Mouse (Mus musculus) Muller cell, postnatal 12 days (primary cell): Measurements from ENCODE around the gene Agl.
"Not testable (repeated sequence)": the region's sequence is repeated elsewhere in the genome, so short reads cannot be mapped to it uniquely, and the experiment has no call there.

ENCODE experiments used
- DNase-seq: peaks from one replicate; pipeline ENCODE4 v3.0.0-alpha.2; 2015; ENCODE audit errors: inconsistent ontology term

Agl gene

GRCm38 (mm10) chr3:116748391-116749170 is 59.4 kb downstream of the Agl start:
- peak; percentile 19 for DNase-seq

GRCm38 (mm10) chr3:116747648-116748047 is 60.3 kb downstream of the Agl start:
- DNase-seq, result not testable (repeated sequence)

- no peak for DNase-seq
Measured at GRCm38 (mm10) chr3:116740963-116741362, 67.0 kb downstream of the Agl start.

GRCm38 (mm10) chr3:116740106-116740505 is 67.9 kb downstream of the Agl start:
- no peak for DNase-seq

- no peak for DNase-seq
Measured at GRCm38 (mm10) chr3:116737326-116737731, 70.6 kb downstream of the Agl start.

GRCm38 (mm10) chr3:116729483-116730174 is 78.3 kb downstream of the Agl start:
- peak; percentile 86 for DNase-seq

- DNase-seq, result no peak
Measured at GRCm38 (mm10) chr3:116726807-116727206, 81.2 kb downstream of the Agl start.

GRCm38 (mm10) chr3:116723496-116724481 is 84.2 kb downstream of the Agl start:
- no peak for DNase-seq

GRCm38 (mm10) chr3:116722980-116723379 is 85.0 kb downstream of the Agl start:
- no peak for DNase-seq

GRCm38 (mm10) chr3:116718951-116719350 is 89.0 kb downstream of the Agl start:
- no peak for DNase-seq

- DNase-seq, result peak; percentile 22
Measured at GRCm38 (mm10) chr3:116713031-116713430, 94.9 kb downstream of the Agl start.

GRCm38 (mm10) chr3:116712436-116712881 is 95.5 kb downstream of the Agl start, which contains the start of gene Slc35a3:
Gene Slc35a3 (minus strand): TSS chr3:116712831.
- no peak for DNase-seq

- peak; percentile 80 for DNase-seq
Measured at GRCm38 (mm10) chr3:116711624-116712435, 96.1 kb downstream of the Agl start.

- no peak for DNase-seq
Measured at GRCm38 (mm10) chr3:116710941-116711340, 97.0 kb downstream of the Agl start.

GRCm38 (mm10) chr3:116705637-116706204 is 102.2 kb downstream of the Agl start:
- no peak for DNase-seq

GRCm38 (mm10) chr3:116703835-116704234 is 104.1 kb downstream of the Agl start:
- no peak for DNase-seq

- DNase-seq, result no peak
Measured at GRCm38 (mm10) chr3:116702647-116703272, 105.2 kb downstream of the Agl start.

GRCm38 (mm10) chr3:116701601-116702000 is 106.4 kb downstream of the Agl start:
- no peak for DNase-seq

- peak; percentile 40 for DNase-seq
Measured at GRCm38 (mm10) chr3:116698786-116699185, 109.2 kb downstream of the Agl start.

GRCm38 (mm10) chr3:116695666-116695985 is 112.3 kb downstream of the Agl start:
- no peak for DNase-seq
